Mouse (Mus musculus) liver, embryonic 15.5 days (tissue): ENCODE results near the gene Clpp. TPM values are rescaled to one million over a fixed set of nuclear protein-coding genes. Genes with fewer than 3 reads are reported as not detected.
A peak's percentile ranks its signal among the peaks of the same experiment; 100 is the strongest.

Experiments used
- ATAC-seq: fragments of 200-750 bp; cut with Nextera tagmentation; 2 replicates; pipeline ENCODE4 v1.8.0; 2017; ENCODE audit warnings: moderate number of reproducible peaks, mild to moderate bottlenecking, moderate library complexity; ENCODE audit not compliant: insufficient read depth
- H3K27ac ChIP-seq: fragments of 300-500 bp; sonication (generic); replicated peaks from 2 replicates; pipeline ENCODE4 v1.5.1; 2015; ENCODE audit warnings: mild to moderate bottlenecking, inconsistent platforms
- H3K27me3 ChIP-seq: fragments of 300-500 bp; sonication (generic); 2 replicates; pipeline ENCODE4 v1.6.1; 2015; ENCODE audit warnings: mild to moderate bottlenecking, inconsistent platforms
- H3K36me3 ChIP-seq: fragments of 300-500 bp; sonication (generic); replicated peaks from 2 replicates; pipeline ENCODE4 v1.6.1; 2015; ENCODE audit warnings: moderate library complexity, mild to moderate bottlenecking, inconsistent platforms
- H3K4me1 ChIP-seq: fragments of 300-500 bp; sonication (generic); replicated peaks from 2 replicates; pipeline ENCODE4 v1.6.1; 2015; ENCODE audit warnings: inconsistent platforms
- H3K4me2 ChIP-seq: fragments of 300-500 bp; sonication (generic); 2 replicates; pipeline ENCODE4 v1.6.1; 2015; ENCODE audit warnings: moderate library complexity, mild to moderate bottlenecking, inconsistent platforms
- H3K4me3 ChIP-seq: fragments of 300-500 bp; sonication (generic); replicated peaks from 2 replicates; pipeline ENCODE4 v1.5.1; 2015; ENCODE audit warnings: mild to moderate bottlenecking, inconsistent platforms
- H3K9ac ChIP-seq: fragments of 300-500 bp; sonication (generic); 2 replicates; pipeline ENCODE4 v1.6.1; 2015; ENCODE audit warnings: moderate library complexity, mild to moderate bottlenecking, inconsistent platforms
- H3K9me3 ChIP-seq: fragments of 300-500 bp; sonication (generic); replicated peaks from 2 replicates; pipeline ENCODE4 v1.6.1; 2016; ENCODE audit warnings: inconsistent platforms
- WGBS: fragments of 180-500 bp; shearing (Covaris S2); methylation state at CpG from one replicate; pipeline ENCODE4 v1.1.7; 2015; ENCODE audit warnings: mixed read lengths; ENCODE audit not compliant: insufficient replicate concordance; 5-methylcytosine and 5-hydroxymethylcytosine counted together
- polyA plus RNA-seq: library from polyadenylated mRNA; unstranded; fragments of >200 nt; fragmentation: Nextera tagmentation; extraction: Ambion mirVana; gene quantifications from 2 replicates; pipeline ENCODE4 v1.2.1, GENCODE M21; 2015

The Clpp gene
- polyA plus RNA-seq, 1 experiment from 2014 or later, result 67.8 TPM

DNA sequence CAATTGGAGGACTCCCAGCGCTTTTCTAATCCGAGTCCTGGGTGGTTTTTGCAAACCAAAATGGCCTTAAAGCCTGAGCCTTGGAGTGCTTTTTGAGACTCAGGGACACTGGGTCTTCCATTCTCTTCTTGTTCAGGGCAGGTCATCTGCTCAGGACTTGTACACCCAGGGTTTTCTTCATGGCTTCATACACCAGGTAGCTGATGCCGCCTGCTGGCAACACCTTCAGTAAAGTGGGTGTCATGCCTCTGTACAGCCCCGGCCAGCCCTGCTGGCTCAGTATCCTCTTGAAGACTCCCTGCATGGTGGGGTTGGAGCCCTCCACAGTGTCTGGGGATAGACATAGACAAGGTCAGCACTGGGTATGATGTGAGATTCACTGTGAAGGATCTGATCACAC, 42.7 kb downstream of the Clpp start:
- Histone ChIP-seq H3K4me1 (peaks cover 36% of the 10 kb centered on the region), H3K27me3 (peaks cover 4% of the 10 kb centered on the region; the same call in 1 of the 2 replicates), H3K4me3 (peak overlapping the region; percentile 97; the same call in 1 of the 2 replicates), H3K4me2 (peak overlapping the region; percentile 90), H3K36me3 (peaks cover 12% of the 10 kb centered on the region), H3K27ac (peak overlapping the region; percentile 93), H3K9me3 (no peaks in the 10 kb centered on the region), H3K9ac (peak overlapping the region; percentile 74)
- ATAC-seq, result no peak
- WGBS, result 77% methylated on average over 4 of the region's 4 CpGs

DNA sequence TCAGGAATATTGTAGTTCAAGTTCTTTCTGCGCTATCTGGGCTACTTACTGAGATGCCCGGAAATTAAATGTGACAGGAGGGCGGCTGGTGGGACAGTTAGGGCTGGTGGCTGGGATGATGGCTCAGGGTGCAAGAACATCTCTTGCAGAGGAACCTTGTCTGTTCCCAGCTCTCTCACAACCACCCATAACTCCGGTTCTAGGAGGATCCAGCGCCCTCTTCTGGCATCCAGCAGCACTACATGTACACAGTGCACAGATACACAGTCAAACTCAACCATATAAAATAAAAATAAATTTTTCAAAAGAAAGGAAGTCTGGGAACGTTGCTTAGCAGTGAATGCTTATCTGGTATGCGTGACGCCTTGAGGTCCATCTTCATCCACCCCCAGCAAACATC, 48.9 kb downstream of the Clpp start:
- no peak overlapping the region for H3K27ac ChIP-seq
- no peak overlapping the region for H3K9ac ChIP-seq
- ATAC-seq, result no peak
- no peaks in the 10 kb centered on the region for H3K36me3 ChIP-seq
- H3K9me3 ChIP-seq, result no peaks in the 10 kb centered on the region
- H3K27me3 ChIP-seq, result peaks cover 24% of the 10 kb centered on the region
- no peak overlapping the region for H3K4me3 ChIP-seq
- WGBS, result 31% methylated on average over 8 of the region's 8 CpGs
- H3K4me1 ChIP-seq, result no peaks in the 10 kb centered on the region
- no peak overlapping the region for H3K4me2 ChIP-seq

DNA sequence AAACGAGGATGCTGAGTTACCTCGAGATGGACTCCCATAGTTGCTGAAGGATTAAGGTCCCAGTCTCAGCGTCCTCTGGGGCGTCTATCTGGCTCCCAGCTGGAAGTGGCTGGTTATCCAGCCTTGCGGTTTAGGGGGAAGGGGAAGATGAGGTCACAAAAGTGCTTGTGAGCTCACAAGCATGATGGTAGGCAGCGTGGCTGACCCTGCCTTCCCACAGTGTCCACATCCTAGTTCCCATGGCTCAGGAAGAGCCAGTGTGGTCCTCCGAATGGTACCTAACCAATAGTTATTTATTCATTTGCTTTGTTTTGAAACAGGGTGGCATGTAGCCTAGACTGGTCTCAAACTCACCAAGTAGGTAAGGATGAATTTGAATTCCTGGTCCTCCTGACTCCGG, 51.4 kb downstream of the Clpp start, which contains the start of gene Slc25a41:
Gene Slc25a41, minus strand, starts transcription at position 101 of the 400 bp plus-strand sequence.
- no peaks in the 10 kb centered on the region for H3K4me1 ChIP-seq
- no peak for ATAC-seq
- H3K27me3 ChIP-seq, result peaks cover 24% of the 10 kb centered on the region
- H3K4me2 ChIP-seq, result no peak within 1 kb of the TSS
- no peak within 1 kb of the TSS for H3K4me3 ChIP-seq
- H3K27ac ChIP-seq, result no peak within 1 kb of the TSS
- H3K9ac ChIP-seq, result no peak within 1 kb of the TSS
- 0 out of 2 replicates have a peak, but pooled peaks cover 3% of the 10 kb centered on the region for H3K36me3 ChIP-seq
- no peaks in the 10 kb centered on the region for H3K9me3 ChIP-seq
- 59% methylated on average over 8 of the region's 8 CpGs for WGBS

Other genes starting within 250 kb of the Clpp start
- gene Nrtn, start 232.8 kb upstream of the Clpp start, polyA plus RNA-seq, result 1.1 and 1.6 TPM in 2 replicates
- 12.5 and 14.4 TPM in 2 replicates for gene Dus3l, start 225.5 kb upstream of the Clpp start, polyA plus RNA-seq
- gene Prr22, start 220.1 kb upstream of the Clpp start, polyA plus RNA-seq, result 0.23 and 0.60 TPM in 2 replicates
- 11.9 and 14.6 TPM in 2 replicates for gene Rfx2, start 159.3 kb upstream of the Clpp start, polyA plus RNA-seq
- gene Acsbg2, start 115.9 kb upstream of the Clpp start, polyA plus RNA-seq, result not detected in 2 replicates
- 0.03 and 0.07 TPM in 2 replicates for gene 1700061G19Rik, start 114.8 kb upstream of the Clpp start, polyA plus RNA-seq
- gene Mllt1, start 54.9 kb upstream of the Clpp start, polyA plus RNA-seq, result 9.0 and 10.2 TPM in 2 replicates
- gene Acer1, start 8.2 kb upstream of the Clpp start, polyA plus RNA-seq, result not detected in 2 replicates
- gene Alkbh7, start 7.0 kb downstream of the Clpp start, polyA plus RNA-seq, result 15.4 and 17.0 TPM in 2 replicates
- gene Pspn, start 9.7 kb downstream of the Clpp start, polyA plus RNA-seq, result not detected in 2 replicates
- 46.8 and 48.8 TPM in 2 replicates for gene Gtf2f1, start 21.0 kb downstream of the Clpp start, polyA plus RNA-seq
- 0.20 and 0.36 TPM in 2 replicates for gene Gm17949, start 21.2 kb downstream of the Clpp start, polyA plus RNA-seq
- gene Khsrp, start 41.2 kb downstream of the Clpp start, polyA plus RNA-seq, result 20.9 and 21.4 TPM in 2 replicates
- gene Slc25a41, start 51.3 kb downstream of the Clpp start, polyA plus RNA-seq, result not detected in 2 replicates
- 11.1 and 11.2 TPM in 2 replicates for gene Crb3, start 68.8 kb downstream of the Clpp start, polyA plus RNA-seq
- gene Slc25a23, start 69.6 kb downstream of the Clpp start, polyA plus RNA-seq, result 4.9 and 7.0 TPM in 2 replicates
- gene Dennd1c, start 88.2 kb downstream of the Clpp start, polyA plus RNA-seq, result 2.6 and 4.2 TPM in 2 replicates
- gene Tubb4a, start 97.5 kb downstream of the Clpp start, polyA plus RNA-seq, result 0.29 and 0.31 TPM in 2 replicates
- gene Tnfsf9, start 115.0 kb downstream of the Clpp start, polyA plus RNA-seq, result 0.71 and 0.76 TPM in 2 replicates
- gene Cd70, start 159.5 kb downstream of the Clpp start, polyA plus RNA-seq, result not detected in 2 replicates
- 1.3 and 1.4 TPM in 2 replicates for gene Tnfsf14, start 203.9 kb downstream of the Clpp start, polyA plus RNA-seq
- gene C3, start 237.8 kb downstream of the Clpp start, polyA plus RNA-seq, result 369 and 468 TPM in 2 replicates